Mouse (Mus musculus): ENCODE measurements at regions not wholly inside any gene's neighbourhood (a gene's known extent, or its start where the extent isn't known, plus 50 kb on each side); places are given as distances from the start of the nearest gene placed in this dataset.

DNA sequence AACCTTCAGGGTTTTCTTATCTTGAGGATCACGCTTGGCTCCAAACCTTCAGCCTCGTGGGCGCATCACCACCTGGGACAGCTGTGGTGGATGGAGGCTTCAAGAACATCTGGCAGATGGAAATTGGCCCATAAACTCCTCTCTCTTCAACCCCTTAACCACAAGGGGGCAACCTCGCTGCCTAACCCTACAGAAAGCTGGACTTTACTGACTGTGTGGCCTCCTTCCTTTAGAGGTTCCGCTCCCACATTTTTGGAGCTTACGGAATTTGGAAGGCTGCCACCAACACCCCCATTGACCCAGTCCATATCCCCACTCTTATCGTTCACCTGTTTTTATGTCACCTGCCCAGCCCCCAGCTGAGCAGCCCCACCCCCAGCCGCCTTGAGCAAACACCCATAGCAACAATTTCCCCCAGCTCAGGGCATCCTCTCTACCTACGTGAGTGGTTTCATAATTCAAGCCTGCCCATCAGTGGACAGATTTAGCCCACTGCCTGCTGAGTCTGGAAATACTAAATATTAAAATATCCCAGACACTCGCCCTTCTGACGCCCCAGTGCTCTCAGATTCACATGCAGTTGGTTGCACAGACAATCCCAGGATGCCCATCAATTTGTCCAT, 167.0 kb upstream of the Slc22a22 start:
- no peak for DNase-seq (ENCODE audit: low spot score)

DNA sequence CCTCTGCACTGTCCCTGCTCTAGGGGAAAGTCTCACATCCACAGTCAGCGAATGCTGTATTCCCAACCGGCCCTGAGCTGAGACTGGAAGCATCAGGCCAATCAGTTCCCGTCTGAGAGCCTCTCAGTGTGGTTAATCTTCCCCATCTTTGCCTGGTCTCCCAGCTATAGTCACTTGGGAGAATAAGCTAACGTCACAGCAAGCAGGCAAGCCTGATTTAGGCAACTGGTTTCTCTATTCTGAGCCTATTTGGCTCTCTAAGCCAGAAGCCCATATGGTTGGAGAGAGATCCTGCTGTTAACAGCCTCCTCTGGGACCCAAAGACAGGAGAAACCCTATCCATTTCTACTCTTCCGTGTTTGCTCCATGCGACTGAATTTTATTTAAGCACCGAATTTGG, 161.7 kb upstream of the Slc22a22 start:
- DNase-seq (ENCODE audit: low spot score): peak; percentile 37

DNA sequence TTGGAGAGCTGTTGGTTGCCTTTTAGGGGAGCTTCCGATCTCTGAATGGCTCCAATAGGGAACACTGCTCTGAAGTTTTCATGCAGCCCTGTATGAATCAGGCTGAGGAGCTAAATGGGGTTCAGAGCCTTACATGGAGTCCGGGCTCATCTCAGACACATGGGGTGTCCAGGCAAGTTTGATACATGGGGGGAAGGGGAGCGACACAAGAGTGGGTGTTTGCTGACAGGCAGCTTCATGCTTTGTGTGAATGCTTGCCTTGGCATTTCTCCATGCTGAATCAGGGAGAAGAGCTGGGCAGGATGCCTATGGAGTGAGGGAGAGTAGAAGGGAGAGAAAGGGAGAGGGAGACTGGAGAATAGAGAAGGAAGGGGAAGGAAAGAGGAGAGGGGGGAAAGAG, 155.6 kb upstream of the Slc22a22 start:
- peak; percentile 49 for DNase-seq (ENCODE audit: low spot score)

DNA sequence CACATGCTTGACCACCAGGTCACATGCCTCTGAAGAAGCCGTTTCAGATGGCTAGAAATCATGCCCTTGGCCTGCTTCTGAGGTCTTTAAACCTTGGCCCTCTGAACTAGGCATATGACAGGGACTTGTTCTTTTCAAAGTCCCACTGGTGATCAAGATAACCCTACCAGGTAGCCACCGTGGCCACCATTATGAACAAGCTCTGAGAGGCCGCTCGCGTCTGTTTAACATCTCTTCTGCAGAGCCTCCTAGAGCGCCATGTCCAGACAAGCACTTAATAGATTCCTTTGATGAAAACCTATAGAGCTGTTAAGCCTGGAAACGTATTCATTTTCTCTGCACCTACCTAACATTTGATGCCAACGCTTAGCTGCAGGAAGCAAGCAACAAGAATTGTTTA, 155.1 kb upstream of the Slc22a22 start:
- no peak for DNase-seq (ENCODE audit: low spot score)

DNA sequence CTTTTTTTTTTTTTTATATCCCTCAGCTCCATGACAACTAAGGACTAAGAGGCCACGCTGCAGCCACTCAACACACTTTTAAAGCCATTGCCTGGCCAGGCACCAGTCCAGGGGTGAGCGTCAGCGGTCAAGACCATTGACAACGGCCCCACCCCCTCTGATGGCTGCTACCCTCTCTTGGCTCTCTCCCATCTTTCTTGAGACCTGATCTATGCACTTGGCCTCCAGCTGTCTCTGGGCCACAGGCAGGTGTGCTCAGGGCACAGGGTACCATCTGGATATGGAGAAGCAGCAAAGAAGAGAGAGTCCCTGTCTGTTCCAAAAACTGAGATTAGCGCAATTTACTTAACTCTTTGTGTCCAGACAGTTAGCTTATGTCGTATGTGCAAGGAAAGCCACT, 141.0 kb upstream of the Slc22a22 start:
- no peak for DNase-seq (ENCODE audit: low spot score)

DNA sequence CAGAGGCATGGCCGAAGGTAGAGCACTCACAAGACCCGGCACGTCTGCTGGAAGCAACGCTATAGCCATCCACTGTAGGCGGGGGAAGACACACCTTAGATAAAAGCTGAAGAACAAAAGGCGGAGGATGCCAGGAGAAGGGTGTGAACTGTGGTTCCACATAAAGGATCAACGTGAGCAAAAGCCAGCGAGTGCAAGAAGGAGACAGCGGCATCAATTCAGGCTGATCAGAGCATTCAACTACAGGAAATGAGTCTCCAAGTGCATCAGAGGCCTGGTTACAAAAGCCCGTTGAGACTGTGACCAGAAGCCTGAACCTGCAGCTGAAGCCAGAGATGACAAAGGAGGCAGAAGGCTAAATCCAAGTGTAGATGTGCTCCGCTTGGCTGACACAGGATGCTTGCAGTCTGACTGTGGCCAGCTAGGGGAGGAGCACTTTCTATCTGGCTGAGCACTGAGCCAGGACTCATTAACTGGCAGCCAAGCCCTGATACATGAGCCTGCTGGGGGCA, 139.5 kb upstream of the Slc22a22 start:
- DNase-seq (ENCODE audit: low spot score): no peak

DNA sequence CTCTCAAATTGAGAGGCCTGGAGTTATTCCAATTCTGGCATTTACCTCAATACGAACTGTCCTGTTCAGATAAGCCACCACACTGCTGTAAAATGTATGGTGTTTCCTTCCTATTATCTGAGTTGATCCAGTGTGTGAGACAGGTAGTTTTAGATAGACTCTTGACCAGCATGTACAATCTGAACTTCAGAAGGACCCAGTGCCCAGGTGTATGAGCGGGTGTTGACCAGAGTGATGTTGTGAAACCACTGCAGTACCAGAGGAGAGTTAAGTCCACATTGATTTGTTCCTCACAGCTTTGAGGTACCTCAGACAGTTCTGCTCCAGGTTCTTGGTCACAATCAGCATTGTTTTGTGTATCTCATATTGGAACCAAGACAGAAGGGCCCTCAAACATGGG, 132.6 kb upstream of the Slc22a22 start:
- no peak for DNase-seq (ENCODE audit: low spot score)

DNA sequence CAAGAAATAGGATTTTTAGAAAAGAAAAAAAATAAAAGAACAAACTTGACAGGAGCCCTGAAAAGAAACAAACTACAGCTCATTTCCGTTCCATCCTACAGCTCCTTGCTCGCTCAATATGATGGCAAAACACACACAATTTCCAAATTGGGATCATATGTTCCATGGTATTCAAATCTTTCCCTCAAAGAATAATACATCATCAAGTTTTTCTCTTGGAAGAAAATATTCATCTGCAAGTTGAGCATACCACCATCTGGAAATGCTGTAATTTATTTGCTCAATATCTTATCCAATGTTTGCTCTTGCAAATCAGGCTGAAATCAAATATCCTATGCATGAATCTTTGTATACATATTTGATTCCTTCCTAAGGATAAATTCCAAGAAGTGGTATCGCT, 131.1 kb upstream of the Slc22a22 start:
- no peak for DNase-seq (ENCODE audit: low spot score)

DNA sequence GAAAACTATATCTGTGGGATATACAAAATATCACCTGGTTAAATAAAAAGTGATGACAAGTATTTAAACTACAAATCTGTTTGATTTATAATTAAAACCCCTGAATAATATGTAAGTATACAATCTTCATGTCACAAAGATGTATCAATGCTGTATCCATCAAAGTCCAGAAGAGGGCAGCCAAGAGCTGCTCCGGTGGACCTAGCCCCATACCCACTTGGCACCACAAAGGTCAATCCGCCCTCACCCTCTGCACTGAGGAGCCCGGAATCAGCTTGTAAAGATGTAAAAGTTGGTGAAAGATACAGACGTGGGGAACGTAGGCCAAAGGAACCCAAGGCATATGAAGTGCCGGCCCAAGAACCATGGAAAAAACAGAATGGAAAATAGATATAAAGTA, 123.1 kb upstream of the Slc22a22 start:
- DNase-seq (ENCODE audit: low spot score): peak; percentile 29

DNA sequence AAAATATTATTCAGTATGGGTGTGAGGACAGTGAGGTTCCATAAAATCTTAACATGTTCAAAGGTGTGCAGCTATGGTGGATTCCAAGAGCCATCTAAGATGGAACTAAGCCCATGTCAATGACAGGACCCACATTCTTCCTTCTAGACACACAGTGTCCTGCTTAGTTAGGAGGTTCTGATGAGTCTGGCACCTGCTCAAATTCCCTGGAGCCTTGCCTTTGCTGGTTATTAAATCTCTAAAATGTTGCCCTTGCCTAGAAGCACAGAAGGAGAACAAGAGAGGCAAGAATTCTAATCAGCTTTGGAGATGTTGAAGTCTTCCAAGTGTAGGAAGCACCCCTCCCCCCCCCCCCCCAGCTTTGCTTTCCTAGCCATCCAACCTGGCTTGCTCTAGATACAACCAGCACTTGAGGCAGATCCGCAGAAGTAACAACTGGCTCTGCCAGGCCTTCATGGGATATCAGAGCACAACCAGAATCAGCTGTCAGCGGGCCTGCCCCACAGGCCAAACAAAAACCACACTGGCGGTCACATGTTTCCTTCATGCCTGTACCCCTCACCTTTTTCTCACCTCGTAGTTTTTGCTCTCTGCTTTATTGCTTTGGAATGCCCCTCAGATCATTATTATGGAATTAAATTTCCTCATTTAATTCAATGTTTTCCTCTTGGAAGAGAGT, 116.0 kb upstream of the Slc22a22 start:
- no peak for DNase-seq (ENCODE audit: low spot score)

DNA sequence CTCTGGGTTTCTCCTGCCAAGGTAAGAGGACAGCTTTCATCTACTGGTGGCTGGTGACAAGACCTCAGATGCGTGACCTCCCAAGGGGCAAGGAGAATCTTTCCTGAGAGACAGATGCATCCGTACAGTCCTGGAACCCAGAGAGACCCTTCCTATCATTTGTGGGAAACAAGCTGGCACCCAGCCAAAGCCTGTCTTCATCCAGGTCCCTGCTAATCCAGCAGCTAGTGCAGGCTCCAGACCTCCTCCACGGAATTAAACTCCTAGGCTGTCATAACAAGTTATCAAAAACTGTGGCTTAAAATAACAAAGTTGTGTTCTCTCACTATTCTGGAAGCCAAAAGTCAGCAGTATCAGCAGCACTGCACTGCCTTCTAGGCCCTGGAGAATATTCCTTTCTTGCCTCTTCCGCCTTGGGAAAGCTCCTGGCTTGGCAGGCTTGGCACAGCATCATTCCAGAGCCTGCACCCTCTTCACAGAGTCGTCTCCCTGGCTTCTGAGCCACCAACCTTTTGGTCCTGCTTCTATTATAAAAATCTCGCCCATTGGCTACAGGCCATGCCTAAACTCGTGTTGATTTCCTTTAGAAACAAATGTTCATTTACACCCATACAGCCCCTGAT, 113.3 kb upstream of the Slc22a22 start:
- DNase-seq (ENCODE audit: low spot score): no peak

DNA sequence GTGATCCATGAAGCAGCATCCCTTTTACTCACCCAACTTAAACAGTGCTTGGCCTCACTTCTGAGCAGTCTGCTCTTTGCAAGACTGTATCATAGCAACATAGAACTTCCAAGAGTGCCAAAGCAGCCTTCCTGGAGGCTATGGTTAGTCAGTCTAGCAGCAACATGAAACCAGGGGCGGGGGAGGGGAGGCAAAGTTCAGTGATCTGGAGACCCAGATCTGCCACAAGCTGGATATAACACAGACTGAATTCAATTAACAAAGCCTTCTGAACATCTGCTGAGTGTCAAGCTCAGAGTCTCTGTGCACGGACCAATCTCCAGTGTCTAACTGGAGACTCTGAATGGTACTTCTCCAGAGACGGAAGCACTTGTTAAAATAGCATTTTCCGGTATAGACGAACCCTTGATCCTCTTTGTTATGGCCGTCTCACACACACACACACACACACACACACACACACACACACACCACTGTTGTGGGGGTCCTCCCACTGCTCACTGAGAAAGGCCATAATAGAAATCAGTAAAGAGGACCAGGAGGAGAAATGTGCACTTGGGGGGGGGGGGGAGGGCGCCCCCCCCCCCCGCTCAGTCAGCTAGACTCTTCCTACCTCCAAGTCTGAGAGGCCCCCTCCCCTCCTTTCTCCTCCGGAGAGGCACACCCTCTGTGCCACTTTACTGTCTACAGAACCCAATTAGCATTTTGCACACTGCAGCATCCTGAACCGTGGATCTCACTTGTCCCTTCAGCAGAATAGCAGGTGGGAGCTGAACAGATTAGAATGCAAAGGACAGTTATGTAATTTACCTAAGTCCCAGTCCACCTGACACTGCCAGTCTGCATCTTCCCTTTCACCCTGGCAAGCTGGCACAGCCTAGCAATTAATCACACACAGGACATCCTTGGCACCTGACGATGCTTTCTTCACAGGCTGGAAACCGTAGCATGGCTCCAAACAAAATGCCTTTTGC, 112.3 kb upstream of the Slc22a22 start:
- no peak for DNase-seq (ENCODE audit: low spot score)

DNA sequence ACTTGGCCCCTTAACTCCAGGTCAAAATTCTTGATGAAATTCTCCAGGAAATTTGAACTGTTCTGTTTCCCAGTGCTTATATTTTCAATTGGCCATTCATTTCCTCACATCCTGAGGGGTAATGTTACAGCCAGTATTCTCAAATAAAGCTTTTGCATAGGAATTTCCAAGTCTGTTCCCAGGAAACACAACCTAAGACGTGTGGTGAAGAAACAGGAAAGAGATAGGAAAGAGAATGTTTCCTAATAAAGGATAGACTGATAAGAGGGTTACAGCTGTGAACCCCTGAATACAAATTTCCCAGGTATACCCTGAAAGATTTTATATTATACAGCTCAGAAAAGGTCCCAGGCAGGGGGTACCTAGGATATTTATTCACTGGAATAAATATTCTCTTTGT, 108.0 kb upstream of the Slc22a22 start:
- no peak for DNase-seq (ENCODE audit: low spot score)

DNA sequence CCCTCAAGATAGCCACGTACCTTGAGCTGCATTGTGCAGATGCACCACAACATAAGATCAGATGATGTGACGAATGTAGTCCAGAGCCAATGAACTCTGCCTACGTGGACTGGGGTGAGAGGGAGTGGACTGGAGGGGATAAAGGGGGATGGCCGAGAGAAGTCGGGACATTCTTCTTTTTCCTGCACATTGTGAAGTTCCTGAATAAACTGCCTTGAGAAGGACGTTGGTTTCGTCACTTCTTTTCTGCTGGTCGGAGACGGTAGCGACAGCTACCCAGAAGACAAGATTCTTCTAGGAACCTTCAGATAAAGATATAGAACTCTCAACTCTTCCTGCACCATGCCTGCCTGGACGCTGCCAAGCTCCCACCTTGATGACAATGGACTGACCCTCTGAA, 107.1 kb upstream of the Slc22a22 start:
- DNase-seq (ENCODE audit: low spot score): no peak

DNA sequence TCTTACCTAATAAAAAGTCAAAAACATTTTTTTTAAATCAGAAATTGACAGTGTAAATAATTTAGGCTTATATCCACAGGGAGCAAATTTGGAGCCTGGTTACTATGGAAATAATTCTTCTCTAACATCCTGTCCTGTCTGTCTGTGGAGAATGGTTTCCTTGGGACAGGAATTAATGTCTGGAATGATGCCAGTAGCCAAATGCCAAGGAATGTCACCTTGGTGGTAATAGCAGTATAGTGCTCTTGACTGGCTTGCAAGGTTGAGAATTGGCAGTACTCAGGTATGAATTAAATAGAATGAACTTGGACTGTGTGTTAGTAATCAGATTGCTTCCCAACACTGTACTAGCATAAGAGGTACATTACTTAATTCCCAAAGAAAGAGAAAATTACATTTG, 103.8 kb upstream of the Slc22a22 start:
- DNase-seq (ENCODE audit: low spot score): no peak

DNA sequence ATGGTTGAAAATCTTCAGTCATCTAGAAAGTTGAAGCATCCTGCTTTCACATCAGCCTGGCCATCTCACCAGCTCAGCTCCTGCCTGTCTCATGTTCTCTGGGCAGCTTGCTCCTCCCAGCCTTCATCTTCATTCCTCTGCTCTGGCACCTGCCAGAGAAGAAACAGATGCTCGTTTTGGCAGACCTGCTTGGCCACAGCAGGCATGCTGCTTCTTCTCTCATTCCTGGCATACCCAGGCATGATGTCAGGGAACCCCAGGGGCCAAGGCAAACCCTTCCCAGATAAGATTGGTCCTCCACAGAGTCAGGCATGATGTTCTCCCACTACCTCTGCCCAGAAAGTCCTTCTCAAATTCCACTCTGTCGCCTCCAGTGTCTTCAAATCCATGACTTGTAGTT, 101.4 kb upstream of the Slc22a22 start:
- no peak for DNase-seq (ENCODE audit: low spot score)

DNA sequence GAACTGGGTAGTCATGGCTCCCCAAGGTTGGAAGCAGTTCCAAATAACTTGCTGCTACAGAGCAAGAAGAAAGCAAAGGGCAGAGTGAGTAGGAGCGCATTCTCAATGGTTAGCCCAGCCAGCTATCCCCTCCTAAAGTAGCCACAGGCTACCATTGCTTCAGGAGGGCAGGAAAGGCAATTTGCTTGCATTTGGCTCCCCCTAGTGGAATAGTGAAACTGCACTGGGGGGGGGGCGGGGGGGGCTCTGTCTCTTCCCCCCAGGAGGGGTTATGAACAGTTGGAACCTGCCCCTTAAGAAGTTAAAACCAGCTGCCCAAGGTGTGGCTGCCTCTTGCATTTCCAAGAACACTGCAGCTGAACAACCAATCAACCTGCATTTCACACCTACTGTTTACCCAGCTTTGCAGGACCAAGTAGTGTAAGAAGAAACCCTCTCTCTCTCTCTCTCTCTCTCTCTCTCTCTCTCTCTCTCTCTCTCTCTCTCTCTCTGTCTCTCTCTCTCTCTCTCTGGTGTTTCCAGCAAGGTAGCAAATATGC, 96.7 kb upstream of the Slc22a22 start:
- DNase-seq (ENCODE audit: low spot score): no peak

DNA sequence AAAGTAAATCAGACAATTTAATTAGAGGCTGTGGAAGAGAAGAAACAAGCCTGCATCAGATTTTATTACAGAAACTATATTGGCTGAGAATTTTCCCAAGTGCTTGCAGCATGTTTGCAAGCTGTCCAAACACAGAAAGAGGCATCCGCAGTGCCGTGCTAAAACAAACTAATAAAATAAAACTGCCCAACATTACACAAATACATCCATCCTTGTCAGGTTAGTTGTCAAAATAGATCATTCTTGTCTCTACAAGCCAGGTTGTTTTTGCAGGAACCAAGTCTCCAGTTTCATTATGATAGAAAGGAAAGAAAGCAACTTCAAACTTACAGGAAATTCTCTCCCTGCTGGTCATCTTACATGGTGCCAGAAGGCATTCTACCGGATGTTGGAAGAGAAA, 95.0 kb upstream of the Slc22a22 start:
- no peak for DNase-seq (ENCODE audit: low spot score)

DNA sequence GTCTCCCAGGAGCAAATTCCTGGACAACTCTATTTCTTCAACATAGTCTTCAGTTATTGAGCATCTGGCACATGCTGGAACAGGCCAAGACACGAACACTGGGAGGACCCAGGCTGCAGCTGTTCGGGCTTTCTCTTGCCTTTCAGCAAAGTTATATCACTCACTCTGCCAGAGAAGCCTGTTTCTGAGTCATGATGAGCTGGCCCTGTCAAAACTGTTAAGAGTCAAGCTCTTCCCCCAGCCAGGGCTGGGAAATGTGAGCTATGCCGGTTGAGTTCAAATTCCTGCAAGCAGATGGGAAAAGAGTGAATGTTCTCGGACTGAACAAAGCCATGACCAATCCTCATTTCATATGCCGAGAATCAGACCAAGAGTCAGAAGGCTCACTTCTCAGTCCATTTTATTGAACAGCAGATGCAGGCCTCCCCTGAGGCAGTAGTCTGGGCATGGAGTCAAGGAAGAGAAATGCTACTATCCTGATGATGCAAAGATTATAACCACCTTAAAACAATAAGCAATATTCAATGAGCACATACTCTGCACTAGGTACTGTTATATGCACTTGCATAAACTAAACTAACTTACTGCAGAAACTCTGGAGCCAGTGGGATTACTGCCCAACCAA, 90.7 kb upstream of the Slc22a22 start:
- no peak for DNase-seq (ENCODE audit: low spot score)

DNA sequence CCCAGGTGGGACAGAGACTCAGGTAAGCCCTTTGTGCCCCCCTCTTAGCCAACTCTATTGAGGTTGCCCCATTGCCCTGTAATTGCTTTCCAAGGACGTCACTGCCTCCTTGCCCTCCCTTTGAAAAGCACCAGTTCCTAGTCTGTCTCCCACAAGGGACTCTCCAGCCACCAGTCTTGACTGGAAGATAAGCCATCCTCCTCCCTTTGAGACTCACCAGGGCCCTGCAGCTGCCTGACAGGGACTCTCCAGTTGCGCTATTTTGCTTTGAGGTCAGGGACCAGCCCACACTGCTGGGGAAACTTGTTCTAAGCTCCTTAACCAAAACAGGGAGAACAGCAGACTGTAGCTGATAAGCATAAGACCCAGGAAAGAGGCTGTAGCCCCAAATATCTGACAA, 69.7 kb upstream of the Slc22a22 start:
- no peak for DNase-seq (ENCODE audit: low spot score)

DNA sequence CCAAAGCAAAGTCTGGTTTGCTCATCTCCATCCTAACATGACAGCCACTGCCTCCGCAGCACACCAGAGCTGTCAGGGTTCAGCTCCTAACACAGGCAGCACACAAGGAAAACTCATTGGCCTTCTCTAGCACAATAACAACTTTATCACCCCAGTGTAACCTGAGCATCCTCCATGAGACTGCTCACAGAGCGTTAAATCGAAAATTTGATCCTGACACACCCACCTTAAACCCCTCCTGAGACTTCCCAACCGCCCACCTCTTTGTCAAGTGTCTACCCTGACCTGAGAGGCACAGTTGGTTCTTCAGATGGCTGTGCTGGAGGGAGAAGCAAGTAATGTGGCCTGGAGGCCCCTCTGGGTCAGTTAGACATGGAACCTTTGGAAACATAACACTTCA, 67.7 kb upstream of the Slc22a22 start:
- DNase-seq (ENCODE audit: low spot score): no peak

DNA sequence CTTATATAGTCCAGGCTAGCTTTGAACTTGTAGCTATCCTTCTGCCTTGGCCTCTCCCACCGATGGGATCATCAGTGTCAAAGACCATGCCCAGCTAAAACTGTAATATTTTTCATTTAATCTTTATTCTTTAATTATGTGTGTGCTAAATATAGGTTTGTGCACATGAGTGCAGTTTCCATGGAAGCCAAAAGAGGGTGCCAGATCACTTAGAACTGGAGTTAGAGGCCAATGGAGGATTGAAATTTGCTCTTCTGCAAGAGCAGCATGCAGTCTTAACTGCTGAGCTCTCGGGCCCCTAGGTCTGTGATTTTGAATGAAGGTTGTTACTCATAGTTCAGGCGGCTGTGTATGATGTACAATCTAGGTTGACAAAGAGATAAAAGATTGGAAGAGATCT, 66.6 kb upstream of the Slc22a22 start:
- DNase-seq (ENCODE audit: low spot score): peak; percentile 13

All from layer of hippocampus, adult 11-12 months (tissue).